In the genomic region with DNA sequence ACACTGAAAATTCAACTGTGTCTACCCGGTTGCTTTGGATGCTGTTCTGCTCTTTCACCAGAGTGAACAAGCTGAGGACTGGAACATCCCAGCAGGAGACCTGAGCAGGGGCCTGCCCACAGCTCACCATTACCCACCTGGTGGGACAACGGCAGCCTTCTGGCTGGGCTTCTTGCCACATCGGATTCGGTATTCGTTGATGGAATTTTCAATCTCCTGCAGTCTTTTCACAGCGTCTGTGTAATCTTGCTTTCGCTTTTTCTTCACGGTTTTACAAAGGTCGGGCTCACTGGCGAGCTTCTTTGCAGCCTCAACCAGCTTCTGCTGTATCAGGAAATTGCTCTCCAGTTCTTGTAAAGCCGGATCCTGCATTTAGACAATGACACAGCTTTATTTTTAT, we compare ENCODE assay signal across 13 mouse cellular contexts. TPM values are rescaled to one million over a fixed set of nuclear protein-coding genes. Genes with fewer than 3 reads are reported as not detected.
A peak's percentile ranks its signal among the peaks of the same experiment; 100 is the strongest.
DNase-seq lines count a peak whose midpoint lies in the region; ATAC-seq and TF ChIP-seq lines count a peak whose summit lies in the region.
"Had no signal": no experiment of that assay in that cellular context is flagged by ENCODE, and none has a peak within 500 bp of the region (broad histone marks: within the 10 kb centered on the region; RNA-seq: fewer than 3 reads in every experiment).

No protein-coding gene starts in this region.

- no peaks in the 10 kb centered on the region for H3K79me2 ChIP-seq in CH12.LX (replicated peaks; ENCODE audit: control insufficient read depth, extremely low read depth, insufficient read depth, poor library complexity, severe bottlenecking)

- H3K4me1 ChIP-seq in embryonic facial prominence, embryonic 14.5 days (ENCODE audit: control insufficient read depth, insufficient read depth, low read length), result 0 out of 2 replicates have a peak, but pooled peaks cover 5% of the 10 kb centered on the region
- H3K4me1 ChIP-seq in embryonic facial prominence, embryonic 10.5 days, result peaks cover 22% of the 10 kb centered on the region
- no peaks in the 10 kb centered on the region for H3K4me1 ChIP-seq in intestine, embryonic 16.5 days (ENCODE audit: control insufficient read depth, insufficient read depth, low read length)
- 0 out of 2 replicates have a peak, but pooled peaks cover 4% of the 10 kb centered on the region for H3K4me1 ChIP-seq in intestine, embryonic 15.5 days (replicated peaks)
- H3K4me1 ChIP-seq in CH12.LX (ENCODE audit: control insufficient read depth in 1 of 2, insufficient read depth in 2 of 2), result peaks cover 0 to 10% of the 10 kb centered on the region in 2 experiments; a peak in 2 of 4 replicates
- peaks cover 2% of the 10 kb centered on the region; the same call in 1 of the 2 replicates for H3K4me1 ChIP-seq in cortical plate, adult 2 months (ENCODE audit: control insufficient read depth, insufficient read depth, low read length)

- H3K9ac ChIP-seq in embryonic facial prominence, embryonic 14.5 days (ENCODE audit: low read depth, low read length), result no peak overlapping the region
- H3K9ac ChIP-seq in intestine, embryonic 16.5 days (ENCODE audit: low read depth, low read length), result no peak overlapping the region
- no peak overlapping the region for H3K9ac ChIP-seq in intestine, embryonic 15.5 days
- H3K9ac ChIP-seq in CH12.LX (ENCODE audit: insufficient read depth, low read depth), result no peak overlapping the region
- H3K9ac ChIP-seq: embryonic facial prominence, embryonic 13.5 days had no signal

- H3K4me2 ChIP-seq in embryonic facial prominence, embryonic 14.5 days (ENCODE audit: low read depth, low read length), result peak overlapping the region; percentile 23; the same call in 1 of the 2 replicates
- no peak overlapping the region for H3K4me2 ChIP-seq in intestine, embryonic 16.5 days (ENCODE audit: low read depth, low read length)
- no peak overlapping the region for H3K4me2 ChIP-seq in intestine, embryonic 15.5 days (replicated peaks)
- peak overlapping the region; percentile 51; the same call in 1 of the 2 replicates for H3K4me2 ChIP-seq in CH12.LX (ENCODE audit: insufficient read depth, low read depth, poor library complexity, severe bottlenecking)
- H3K4me2 ChIP-seq: embryonic facial prominence, embryonic 13.5 days had no signal

- no peak for TF ChIP-seq EP300 in CH12.LX (IDR thresholded peaks at IDR 0.05; ENCODE audit: low read length)

- no peak for TF ChIP-seq CTCF in CH12.LX (conservative IDR thresholded peaks at IDR 0.05 in 1 of 2, IDR thresholded peaks at IDR 0.05 in 1 of 2; ENCODE audit: low read depth in 2 of 2, low read length in 2 of 2)
- TF ChIP-seq CTCF in cortical plate, adult 2 months (IDR thresholded peaks at IDR 0.05; ENCODE audit: extremely low read depth, insufficient read depth, low read length), result no peak

- in situ Hi-C loops in CH12.LX (cut with MboI; ENCODE audit: low pct_ligation_motif_present, low pct_unique_long_range_greater_than_20kb, low sequenced_read_pairs), result no loop called here

- no peak for DNase-seq in embryonic facial prominence, embryonic 14.5 days (ENCODE audit: low spot score)
- no peak for DNase-seq in embryonic facial prominence, embryonic 10.5 days (ENCODE audit: low spot score)
- no peak for DNase-seq in CH12.LX (ENCODE audit: extremely low read depth)
- no peak for DNase-seq in urinary bladder, postnatal 14 days (ENCODE audit: low spot score)
- no peak for DNase-seq in ovary, postnatal 36 days (ENCODE audit: low spot score)
- DNase-seq: layer of hippocampus, adult 9-11 months; lung, adult 18-20 months; spleen, adult 18-20 months had no signal

- 0 out of 2 replicates have a peak, but pooled peaks cover 9% of the 10 kb centered on the region for H3K36me3 ChIP-seq in embryonic facial prominence, embryonic 14.5 days (ENCODE audit: control insufficient read depth, insufficient read depth, low read length)
- peaks cover 55% of the 10 kb centered on the region for H3K36me3 ChIP-seq in embryonic facial prominence, embryonic 10.5 days (replicated peaks)
- H3K36me3 ChIP-seq in intestine, embryonic 16.5 days (ENCODE audit: control insufficient read depth, insufficient read depth, low read length), result no peaks in the 10 kb centered on the region; the same call in 1 of the 2 replicates
- H3K36me3 ChIP-seq in intestine, embryonic 15.5 days, result 0 out of 2 replicates have a peak, but pooled peaks cover 3% of the 10 kb centered on the region
- H3K36me3 ChIP-seq in CH12.LX (replicated peaks in 1 of 2; ENCODE audit: control insufficient read depth in 1 of 2, insufficient read depth in 1 of 2, low read length in 1 of 2), result no peaks in the 10 kb centered on the region

- dilution Hi-C loops in CH12.LX (cut with MboI; ENCODE audit: extremely low pct_ligation_motif_present, extremely low pct_unique_long_range_greater_than_20kb, low sequenced_read_pairs), result no loop called here

- H3K27ac ChIP-seq in embryonic facial prominence, embryonic 14.5 days (replicated peaks; ENCODE audit: low read depth, low read length), result no peak overlapping the region
- H3K27ac ChIP-seq in embryonic facial prominence, embryonic 10.5 days (replicated peaks), result no peak overlapping the region
- 0 out of 2 replicates have a peak overlapping the region, but pooled peaks have one; percentile 33 for H3K27ac ChIP-seq in intestine, embryonic 16.5 days (ENCODE audit: low read length)
- no peak overlapping the region for H3K27ac ChIP-seq in intestine, embryonic 15.5 days
- no peak overlapping the region for H3K27ac ChIP-seq in CH12.LX (ENCODE audit: insufficient read depth, low read depth)
- no peak overlapping the region for H3K27ac ChIP-seq in cortical plate, adult 2 months (ENCODE audit: insufficient read depth, low read length)
- H3K27ac ChIP-seq: embryonic facial prominence, embryonic 13.5 days had no signal

- H3K4me3 ChIP-seq in embryonic facial prominence, embryonic 14.5 days (ENCODE audit: low read depth, low read length), result no peak overlapping the region
- no peak overlapping the region for H3K4me3 ChIP-seq in embryonic facial prominence, embryonic 10.5 days
- no peak overlapping the region for H3K4me3 ChIP-seq in intestine, embryonic 16.5 days (ENCODE audit: low read length)
- no peak overlapping the region for H3K4me3 ChIP-seq in intestine, embryonic 15.5 days (replicated peaks)
- no peak overlapping the region for H3K4me3 ChIP-seq in CH12.LX (replicated peaks in 1 of 3; ENCODE audit: low read depth in 2 of 3, low read length in 2 of 3, poor library complexity in 1 of 3)
- peak overlapping the region; percentile 21; the same call in 1 of the 2 replicates for H3K4me3 ChIP-seq in cortical plate, adult 2 months (ENCODE audit: insufficient read depth, low read length)
- H3K4me3 ChIP-seq: embryonic facial prominence, embryonic 13.5 days had no signal

- H3K9me3 ChIP-seq in embryonic facial prominence, embryonic 14.5 days (ENCODE audit: control insufficient read depth, low read length), result no peaks in the 10 kb centered on the region
- no peaks in the 10 kb centered on the region for H3K9me3 ChIP-seq in embryonic facial prominence, embryonic 10.5 days
- H3K9me3 ChIP-seq in intestine, embryonic 16.5 days (ENCODE audit: control insufficient read depth, low read length), result no peaks in the 10 kb centered on the region
- no peaks in the 10 kb centered on the region for H3K9me3 ChIP-seq in intestine, embryonic 15.5 days
- no peaks in the 10 kb centered on the region for H3K9me3 ChIP-seq in CH12.LX (replicated peaks; ENCODE audit: low read length)
- H3K9me3 ChIP-seq: embryonic facial prominence, embryonic 13.5 days had no signal

- TF ChIP-seq POLR2A in CH12.LX (IDR thresholded peaks at IDR 0.05; ENCODE audit: low read depth, low read length), result no peak
- TF ChIP-seq POLR2A in cortical plate, adult 2 months (IDR thresholded peaks at IDR 0.05; ENCODE audit: extremely low read depth, insufficient read depth, low read length), result no peak

- WGBS in embryonic facial prominence, embryonic 14.5 days, result 68% methylated on average over 11 of the region's 11 CpGs
- 79% methylated on average over 11 of the region's 11 CpGs for WGBS in embryonic facial prominence, embryonic 10.5 days
- WGBS in intestine, embryonic 16.5 days, result 70% methylated on average over 11 of the region's 11 CpGs
- 78% methylated on average over 11 of the region's 11 CpGs for WGBS in intestine, embryonic 15.5 days

- no peak for TF ChIP-seq RAD21 in CH12.LX (IDR thresholded peaks at IDR 0.05; ENCODE audit: low read depth, low read length)

- ATAC-seq in embryonic facial prominence, embryonic 14.5 days (ENCODE audit: low read depth), result no peak
- ATAC-seq in intestine, embryonic 16.5 days, result no peak
- ATAC-seq in intestine, embryonic 15.5 days, result no peak

- H3K27me3 ChIP-seq in embryonic facial prominence, embryonic 14.5 days (replicated peaks; ENCODE audit: control insufficient read depth, insufficient read depth, low read length), result no peaks in the 10 kb centered on the region
- peaks cover 13% of the 10 kb centered on the region; the same call in 1 of the 2 replicates for H3K27me3 ChIP-seq in embryonic facial prominence, embryonic 10.5 days (replicated peaks; ENCODE audit: low read depth, poor library complexity, severe bottlenecking)
- no peaks in the 10 kb centered on the region for H3K27me3 ChIP-seq in intestine, embryonic 16.5 days (replicated peaks; ENCODE audit: control insufficient read depth, insufficient read depth, low read length)
- no peaks in the 10 kb centered on the region for H3K27me3 ChIP-seq in intestine, embryonic 15.5 days (replicated peaks)
- H3K27me3 ChIP-seq in CH12.LX (replicated peaks), result no peaks in the 10 kb centered on the region

TF ChIP-seq in CH12.LX, 34 proteins besides CTCF, POLR2A, EP300 and RAD21 (continues in another document):
- no peak for TF ChIP-seq SMC3 (IDR thresholded peaks at IDR 0.05; ENCODE audit: low read depth, low read length)
- TF ChIP-seq IRF4 (IDR thresholded peaks at IDR 0.05; ENCODE audit: low read depth, low read length), result no peak
- no peak for TF ChIP-seq POLR2AphosphoS2 (IDR thresholded peaks at IDR 0.05; ENCODE audit: low read depth, low read length)
- no peak for TF ChIP-seq CHD1 (IDR thresholded peaks at IDR 0.05; ENCODE audit: low read depth, low read length)
- no peak for TF ChIP-seq SIN3A (IDR thresholded peaks at IDR 0.05; ENCODE audit: low read length)
- no peak for TF ChIP-seq RCOR1 (conservative IDR thresholded peaks at IDR 0.05; ENCODE audit: low read depth, low read length)
- TF ChIP-seq MAFK (IDR thresholded peaks at IDR 0.05; ENCODE audit: insufficient replicate concordance, low read length), result no peak
- TF ChIP-seq ZC3H11A (IDR thresholded peaks at IDR 0.05; ENCODE audit: low read depth, low read length), result no peak

RNA-seq across cellular contexts. Expression of gene Lmod3, which starts 52.5 kb away (rescaled TPM):
- polyA plus RNA-seq in embryonic facial prominence, embryonic 14.5 days (2014; fragmentation: Nextera tagmentation; extraction: Ambion mirVana), result 17.1 and 21.6 TPM in 2 replicates
- not detected in 2 replicates for polyA plus RNA-seq in embryonic facial prominence, embryonic 10.5 days (2016; fragmentation: Nextera tagmentation; extraction: Ambion mirVana)
- polyA plus RNA-seq in intestine, embryonic 16.5 days (2015; fragmentation: Nextera tagmentation; extraction: Ambion mirVana), result 0.06 and 0.12 TPM in 2 replicates
- 0.16 TPM in 1 of 2 replicates, not detected in the other for polyA plus RNA-seq in intestine, embryonic 15.5 days (2015; fragmentation: Nextera tagmentation; extraction: Ambion mirVana)
- not detected in 2 replicates for total RNA-seq in CH12.LX (2012; rRNA removed)
- not detected in 2 replicates for total RNA-seq in CH12.LX (2014; rRNA removed)
- not detected in 2 replicates for polyA plus RNA-seq in CH12.LX (2012; ENCODE audit: insufficient read length, low read depth)
- polyA plus RNA-seq in cortical plate, adult 2 months (2012; rRNA removed), result 0.04 and 0.10 TPM in 2 replicates
- total RNA-seq: granulocyte monocyte progenitor cell, adult 5-6 weeks had no signal

Comparison
In these comparisons a context has a peak if more than half of its experiments do, and no peak if none do; other contexts are left out.
1. RNA of gene Lmod3, which starts 52.5 kb away (polyA plus RNA-seq): 17.1 to 21.6 TPM in embryonic facial prominence, embryonic 14.5 days; 0.16 TPM in intestine, embryonic 15.5 days, 0.04 to 0.10 TPM in cortical plate, adult 2 months, 0.06 to 0.12 TPM in intestine, embryonic 16.5 days, not detected in embryonic facial prominence, embryonic 10.5 days and not detected in CH12.LX; every median in the first group is over 10 times any median in the second.
2. H3K4me2 ChIP-seq: peak in embryonic facial prominence, embryonic 14.5 days (single experiment) and CH12.LX (single experiment); none in intestine, embryonic 16.5 days (single experiment) and intestine, embryonic 15.5 days (single experiment).